Mouse (Mus musculus) forebrain, embryonic 13.5 days (tissue): ENCODE data around the gene Gdf15. TPM values are rescaled to one million over a fixed set of nuclear protein-coding genes. Genes with fewer than 3 reads are reported as not detected.

Experiments used
- ATAC-seq: fragments of 200-750 bp; cut with Nextera tagmentation; 2 replicates; pipeline ENCODE4 v1.8.0; 2017
- H3K27ac ChIP-seq: fragments of 300-500 bp; sonication (generic); 2 replicates; pipeline ENCODE4 v1.5.1; 2015; ENCODE audit warnings: inconsistent platforms, mild to moderate bottlenecking, moderate library complexity
- H3K27me3 ChIP-seq: fragments of 300-500 bp; sonication (generic); 2 replicates; pipeline ENCODE4 v1.6.1; 2015; ENCODE audit warnings: mild to moderate bottlenecking, inconsistent platforms
- H3K36me3 ChIP-seq: fragments of 300-500 bp; sonication (generic); 2 replicates; pipeline ENCODE4 v1.6.1; 2015; ENCODE audit warnings: mild to moderate bottlenecking, inconsistent platforms; ENCODE audit not compliant: poor library complexity, severe bottlenecking
- H3K4me1 ChIP-seq: fragments of 300-500 bp; sonication (generic); 2 replicates; pipeline ENCODE4 v1.6.1; 2015; ENCODE audit warnings: inconsistent platforms
- H3K4me2 ChIP-seq: fragments of 300-500 bp; sonication (generic); 2 replicates; pipeline ENCODE4 v1.6.1; 2015; ENCODE audit warnings: inconsistent platforms, mild to moderate bottlenecking, moderate library complexity
- H3K4me3 ChIP-seq: fragments of 300-500 bp; sonication (generic); 2 replicates; pipeline ENCODE4 v1.5.1; 2015; ENCODE audit warnings: mild to moderate bottlenecking, inconsistent platforms
- H3K9ac ChIP-seq: fragments of 300-500 bp; sonication (generic); 2 replicates; pipeline ENCODE4 v1.6.1; 2015; ENCODE audit warnings: mild to moderate bottlenecking, inconsistent platforms
- H3K9me3 ChIP-seq: fragments of 300-500 bp; sonication (generic); replicated peaks from 2 replicates; pipeline ENCODE4 v1.6.1; 2016; ENCODE audit warnings: inconsistent platforms
- WGBS: fragments of 180-500 bp; shearing (Covaris S2); methylation state at CpG from one replicate; pipeline ENCODE4 v1.1.7; 2015; 5-methylcytosine and 5-hydroxymethylcytosine counted together
- polyA plus RNA-seq: library from polyadenylated mRNA; unstranded; fragments of >200 nt; fragmentation: Nextera tagmentation; extraction: Ambion mirVana; gene quantifications from 2 replicates; pipeline ENCODE4 v1.2.1, GENCODE M21; 2015

The Gdf15 gene
- polyA plus RNA-seq, 1 experiment from 2014 or later: 0.15 TPM

DNA sequence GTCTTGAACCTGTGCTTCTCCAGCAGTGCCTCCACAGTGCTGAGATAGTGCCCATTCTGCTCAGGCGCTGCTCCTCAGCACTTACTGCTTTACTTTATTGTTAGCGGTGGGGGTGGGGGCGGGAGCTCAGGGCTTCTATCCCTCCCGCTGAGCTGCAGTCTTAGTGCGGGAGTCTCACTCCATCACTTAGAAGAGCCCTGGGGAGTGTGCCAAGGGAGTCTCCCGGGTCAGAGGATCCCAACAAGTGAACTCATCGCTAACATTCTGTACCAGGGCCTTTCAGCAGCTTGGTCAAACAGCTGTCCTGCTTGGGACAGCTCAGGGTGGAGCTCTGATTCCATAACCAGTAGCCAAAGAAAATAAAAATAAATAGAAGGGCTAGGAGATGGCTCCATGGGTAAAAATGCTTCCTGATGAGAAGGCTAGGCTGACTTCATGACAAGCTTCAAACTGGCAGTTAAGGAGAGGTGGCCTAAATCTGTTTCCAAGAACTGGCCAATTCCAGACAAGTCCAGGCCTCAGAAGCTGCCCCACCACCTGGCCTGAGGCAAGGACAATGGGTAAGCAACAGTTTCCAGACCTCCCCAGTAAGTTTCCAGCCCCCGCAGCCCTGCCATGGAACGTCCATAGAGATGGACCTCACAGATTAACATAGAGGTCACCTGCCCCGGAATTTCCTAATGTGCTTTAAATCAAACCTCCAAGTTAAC lies 39.5 kb upstream of the Gdf15 start:
- peaks cover 20% of the 10 kb centered on the region for H3K4me1 ChIP-seq
- no peaks in the 10 kb centered on the region for H3K27me3 ChIP-seq
- no peak overlapping the region for H3K9ac ChIP-seq
- no peak for ATAC-seq
- no peak overlapping the region for H3K4me2 ChIP-seq
- no peaks in the 10 kb centered on the region for H3K9me3 ChIP-seq
- 61% methylated on average over 10 of the region's 10 CpGs for WGBS
- H3K36me3 ChIP-seq: 0 out of 2 replicates have a peak, but pooled peaks cover 8% of the 10 kb centered on the region
- H3K4me3 ChIP-seq: no peak overlapping the region
- 0 out of 2 replicates have a peak overlapping the region, but pooled peaks have one; percentile 95 for H3K27ac ChIP-seq

DNA sequence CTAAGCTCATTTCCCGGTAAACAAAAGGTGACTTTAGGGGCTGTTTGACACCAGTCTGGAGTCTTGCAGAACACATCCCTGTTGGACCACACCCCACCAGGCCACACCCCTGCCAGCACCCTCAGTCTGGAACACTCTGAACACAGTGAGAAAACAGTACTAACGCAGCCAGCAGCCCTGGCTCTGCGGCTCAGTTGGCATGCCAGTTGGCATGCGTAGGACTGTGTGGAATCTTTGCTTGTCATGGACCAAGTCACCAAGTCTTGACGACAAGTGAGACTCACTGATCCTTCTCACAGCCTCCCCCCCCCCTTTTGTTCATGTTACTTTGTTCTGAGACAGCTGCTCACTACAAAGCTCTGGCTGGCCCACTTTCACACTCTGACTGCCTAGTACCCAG lies 34.8 kb upstream of the Gdf15 start:
- no peak overlapping the region for H3K9ac ChIP-seq
- 63% methylated on average over 5 of the region's 5 CpGs for WGBS
- no peaks in the 10 kb centered on the region for H3K9me3 ChIP-seq
- H3K4me2 ChIP-seq: no peak overlapping the region
- peak; percentile 32; the same call in 1 of the 2 replicates for ATAC-seq
- no peak overlapping the region for H3K27ac ChIP-seq
- no peaks in the 10 kb centered on the region for H3K36me3 ChIP-seq
- H3K27me3 ChIP-seq: no peaks in the 10 kb centered on the region
- H3K4me1 ChIP-seq: no peaks in the 10 kb centered on the region
- H3K4me3 ChIP-seq: no peak overlapping the region

DNA sequence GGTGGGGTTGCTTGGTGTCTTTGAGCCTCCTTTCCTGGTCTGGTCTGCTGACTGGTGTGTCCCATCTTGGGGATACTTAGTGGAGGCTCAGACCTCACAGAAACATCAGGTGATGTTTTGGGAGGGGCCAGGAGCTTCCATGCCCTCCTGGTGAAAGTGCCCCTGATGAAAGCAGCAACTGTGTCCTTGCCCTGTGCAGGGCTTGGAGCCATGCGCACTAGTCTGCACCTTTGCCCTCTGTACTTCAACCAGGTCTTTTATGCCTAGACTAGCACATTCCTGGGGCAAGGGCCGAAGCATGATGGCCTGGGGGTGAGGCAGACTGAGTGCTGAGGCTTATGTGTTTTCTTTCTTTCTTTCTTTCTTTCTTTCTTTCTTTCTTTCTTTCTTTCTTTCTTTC lies 33.3 kb upstream of the Gdf15 start:
- no peak overlapping the region for H3K9ac ChIP-seq
- no peaks in the 10 kb centered on the region for H3K27me3 ChIP-seq
- H3K36me3 ChIP-seq: no peaks in the 10 kb centered on the region
- H3K9me3 ChIP-seq: no peaks in the 10 kb centered on the region
- no peak for ATAC-seq
- H3K4me3 ChIP-seq: no peak overlapping the region
- H3K4me1 ChIP-seq: peaks cover under 1% of the 10 kb centered on the region; the same call in 1 of the 2 replicates
- no peak overlapping the region for H3K27ac ChIP-seq
- H3K4me2 ChIP-seq: no peak overlapping the region
- WGBS: 88% methylated on average over 2 of the region's 2 CpGs

DNA sequence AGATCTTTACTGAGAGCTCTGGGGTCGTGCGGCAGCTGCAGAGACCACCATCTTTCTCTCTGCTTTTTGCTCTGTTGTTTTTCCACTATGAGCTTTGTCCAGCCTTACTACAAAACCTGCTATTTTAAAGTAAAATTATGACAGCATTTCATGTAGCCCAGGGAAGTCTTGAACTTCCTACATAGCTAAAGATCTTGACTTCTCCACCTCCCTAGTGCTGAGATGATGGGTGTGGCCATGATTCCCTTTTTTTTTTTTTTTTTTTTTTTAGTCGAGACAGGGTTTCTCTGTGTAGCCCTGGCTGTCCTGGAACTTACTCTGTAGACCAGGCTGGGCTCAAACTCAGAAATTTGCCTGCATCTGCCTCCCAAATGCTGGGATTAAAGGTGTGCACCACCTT lies 32.4 kb upstream of the Gdf15 start:
- H3K4me1 ChIP-seq: peaks cover 10% of the 10 kb centered on the region
- H3K9ac ChIP-seq: no peak overlapping the region
- no peak for ATAC-seq
- H3K9me3 ChIP-seq: no peaks in the 10 kb centered on the region
- no peak overlapping the region for H3K4me2 ChIP-seq
- WGBS: 77% methylated on average over 3 of the region's 3 CpGs
- no peaks in the 10 kb centered on the region for H3K27me3 ChIP-seq
- no peak overlapping the region for H3K4me3 ChIP-seq
- no peak overlapping the region for H3K27ac ChIP-seq
- no peaks in the 10 kb centered on the region for H3K36me3 ChIP-seq

DNA sequence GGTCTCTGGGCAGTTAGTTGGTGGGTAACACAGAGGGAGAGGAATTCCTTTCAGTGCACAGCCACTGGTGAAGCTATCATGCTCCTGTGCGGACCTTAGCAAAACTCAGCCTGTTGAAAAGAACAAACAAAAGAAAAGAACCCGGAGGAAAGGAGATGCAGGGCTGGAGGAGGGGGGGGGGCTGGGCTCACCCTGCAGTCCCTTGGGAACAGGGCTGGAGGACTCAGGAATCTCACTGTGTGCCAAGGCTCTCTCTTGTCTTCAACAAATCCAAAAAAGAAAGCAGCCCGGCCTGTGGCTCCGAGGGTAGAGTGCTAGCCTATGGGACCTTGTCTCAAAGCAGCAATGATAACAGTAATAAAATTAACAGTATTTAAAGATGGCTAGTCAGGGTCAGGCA lies 31.4 kb upstream of the Gdf15 start:
- no peak for ATAC-seq
- no peak overlapping the region for H3K27ac ChIP-seq
- H3K36me3 ChIP-seq: no peaks in the 10 kb centered on the region
- H3K4me1 ChIP-seq: peaks cover 15% of the 10 kb centered on the region
- H3K9ac ChIP-seq: no peak overlapping the region
- H3K4me3 ChIP-seq: no peak overlapping the region
- WGBS: 42% methylated on average over 4 of the region's 4 CpGs
- H3K27me3 ChIP-seq: no peaks in the 10 kb centered on the region
- H3K4me2 ChIP-seq: no peak overlapping the region
- H3K9me3 ChIP-seq: no peaks in the 10 kb centered on the region

DNA sequence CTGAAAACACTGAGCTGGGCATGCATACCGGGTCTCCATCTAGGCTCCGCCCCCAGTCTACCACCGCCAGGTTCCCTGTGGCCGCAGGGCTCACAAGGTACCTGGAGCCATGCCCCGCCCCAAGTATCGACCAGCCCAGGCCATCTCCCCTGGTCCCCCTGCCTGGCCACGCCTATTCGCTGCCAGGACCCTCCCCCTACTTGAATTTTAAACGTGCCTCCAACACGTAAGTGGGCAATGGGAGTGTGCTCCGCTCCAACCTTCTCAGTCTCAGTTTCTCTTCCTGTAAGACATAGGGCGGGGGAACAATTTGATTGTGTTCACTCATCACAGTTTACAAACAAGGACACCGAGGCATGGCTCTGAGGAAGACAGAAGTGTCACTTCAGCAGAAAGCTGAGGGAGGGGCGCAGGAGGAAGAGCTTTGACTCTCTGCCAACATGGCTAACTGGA lies 28.0 kb upstream of the Gdf15 start, which contains the start of gene Pgpep1:
Gene Pgpep1 (minus strand): TSS at position 116 of the 453 bp plus-strand sequence.
- 3% methylated on average over 14 of the region's 14 CpGs for WGBS
- Histone ChIP-seq H3K36me3 (peaks cover 4% of the 10 kb centered on the region), H3K9ac (peak within 1 kb of the TSS; percentile 88), H3K27ac (peak within 1 kb of the TSS; percentile 45), H3K27me3 (no peaks in the 10 kb centered on the region), H3K4me3 (peak within 1 kb of the TSS; percentile 76), H3K9me3 (no peaks in the 10 kb centered on the region), H3K4me1 (peaks cover 49% of the 10 kb centered on the region), H3K4me2 (peak within 1 kb of the TSS; percentile 87)
- ATAC-seq: peak; percentile 58

DNA sequence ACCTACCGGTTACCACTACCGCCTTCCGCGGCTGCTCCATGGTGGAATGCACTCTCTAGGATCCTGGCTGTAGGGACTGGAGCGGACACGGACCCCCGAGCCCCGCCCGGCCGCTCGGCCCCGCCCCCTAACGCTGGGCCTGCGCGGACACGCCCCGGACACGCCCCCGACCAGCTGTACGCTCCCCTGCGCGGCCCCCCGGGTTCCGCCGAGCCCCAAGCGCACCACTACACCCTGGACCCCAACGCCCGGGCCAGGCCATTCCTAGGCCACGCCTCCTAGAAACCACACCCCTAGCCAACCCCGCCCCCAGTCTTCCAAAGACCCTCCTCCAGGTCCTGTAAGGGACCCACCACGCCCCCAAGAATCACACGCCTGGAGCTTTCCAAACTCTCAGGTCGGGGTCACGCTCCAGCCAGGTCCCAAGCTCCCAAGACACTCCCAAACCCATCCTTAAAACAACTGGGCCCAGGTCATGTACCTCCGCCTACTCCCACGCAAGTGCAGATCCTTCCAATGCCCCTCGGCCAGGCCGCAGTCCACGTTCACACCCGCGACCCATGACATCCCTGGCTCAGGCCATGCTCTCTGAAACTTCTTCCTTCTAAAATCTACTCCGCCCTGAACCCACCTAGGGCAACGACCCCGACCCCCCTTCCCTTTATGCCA lies 27.5 kb upstream of the Gdf15 start:
- no peaks in the 10 kb centered on the region for H3K9me3 ChIP-seq
- H3K9ac ChIP-seq: peak overlapping the region; percentile 88
- ATAC-seq: peak; percentile 91
- peaks cover 53% of the 10 kb centered on the region for H3K4me1 ChIP-seq
- no peaks in the 10 kb centered on the region for H3K27me3 ChIP-seq
- H3K4me2 ChIP-seq: peak overlapping the region; percentile 87
- WGBS: 1% methylated on average over 37 of the region's 44 CpGs
- peaks cover 10% of the 10 kb centered on the region for H3K36me3 ChIP-seq
- peak overlapping the region; percentile 45 for H3K27ac ChIP-seq
- peak overlapping the region; percentile 76 for H3K4me3 ChIP-seq

DNA sequence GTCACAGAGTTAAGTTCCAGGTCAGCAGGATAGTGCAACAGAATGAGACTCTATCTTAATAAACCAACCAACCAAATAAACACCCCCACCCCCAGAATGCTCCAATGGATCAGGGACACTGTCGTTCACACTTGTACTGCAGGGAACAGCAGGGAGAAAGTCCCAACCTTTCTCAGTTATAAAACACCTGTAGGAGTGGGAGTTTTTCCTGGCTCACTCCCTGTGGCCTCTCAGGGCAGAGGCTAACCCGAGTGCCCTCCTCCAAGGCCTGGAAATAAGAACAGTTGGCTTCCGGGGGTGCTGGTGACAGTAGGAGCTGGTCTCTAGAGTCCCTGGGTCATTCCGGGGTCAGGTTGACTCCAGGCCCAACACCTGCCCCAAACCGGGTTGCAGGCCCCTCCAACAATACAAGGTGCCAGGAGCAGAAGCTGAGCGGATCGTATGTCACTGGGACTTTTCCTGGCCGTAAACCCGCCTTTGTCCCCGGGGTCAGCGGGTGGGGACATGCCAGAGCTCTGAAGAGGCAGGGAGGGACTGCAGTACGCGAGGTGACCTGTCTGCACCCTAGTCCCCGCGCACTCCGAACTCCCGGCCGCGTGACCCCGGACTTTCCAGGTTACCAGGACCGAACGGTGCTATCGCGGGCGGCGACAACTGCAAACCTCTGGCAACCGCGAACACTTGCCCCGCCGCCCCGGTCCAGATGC lies 26.8 kb upstream of the Gdf15 start:
- peak overlapping the region; percentile 88 for H3K9ac ChIP-seq
- peak; percentile 0; the same call in 1 of the 2 replicates for ATAC-seq
- H3K27me3 ChIP-seq: no peaks in the 10 kb centered on the region
- H3K4me2 ChIP-seq: peak overlapping the region; percentile 87
- whole genome bisulfite sequencing: under 1% methylated on average over 30 of the region's 31 CpGs
- H3K27ac ChIP-seq: peak overlapping the region; percentile 45
- H3K36me3 ChIP-seq: peaks cover 13% of the 10 kb centered on the region
- H3K9me3 ChIP-seq: no peaks in the 10 kb centered on the region
- H3K4me1 ChIP-seq: peaks cover 53% of the 10 kb centered on the region
- peak overlapping the region; percentile 76 for H3K4me3 ChIP-seq

DNA sequence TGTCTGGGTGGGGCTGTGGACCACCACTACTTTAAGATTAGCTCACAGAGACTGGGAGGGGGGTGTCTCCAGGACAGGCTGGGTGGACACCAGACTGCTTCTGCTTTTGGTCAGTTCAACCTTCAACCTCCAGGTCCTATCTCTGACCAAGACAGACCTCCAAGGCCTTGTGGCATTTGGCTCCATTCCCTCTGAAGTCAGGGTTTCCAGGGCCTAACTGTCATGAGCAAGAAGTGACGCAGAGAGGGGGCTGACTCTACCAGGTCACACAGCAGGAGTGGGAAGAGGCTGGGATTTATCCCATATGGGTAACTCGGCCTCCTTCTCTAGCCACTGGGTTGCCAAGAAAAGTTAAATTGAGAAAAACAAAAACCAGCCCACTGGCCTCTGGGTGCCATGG lies 25.5 kb upstream of the Gdf15 start:
- Histone ChIP-seq H3K4me2 (peak overlapping the region; percentile 87), H3K36me3 (peaks cover 17% of the 10 kb centered on the region), H3K9ac (0 out of 2 replicates have a peak overlapping the region, but pooled peaks have one; percentile 4), H3K4me1 (peaks cover 53% of the 10 kb centered on the region), H3K4me3 (peak overlapping the region; percentile 76), H3K9me3 (no peaks in the 10 kb centered on the region), H3K27ac (peak overlapping the region; percentile 96), H3K27me3 (no peaks in the 10 kb centered on the region)
- no peak for ATAC-seq
- 82% methylated on average over 2 of the region's 2 CpGs for WGBS

DNA sequence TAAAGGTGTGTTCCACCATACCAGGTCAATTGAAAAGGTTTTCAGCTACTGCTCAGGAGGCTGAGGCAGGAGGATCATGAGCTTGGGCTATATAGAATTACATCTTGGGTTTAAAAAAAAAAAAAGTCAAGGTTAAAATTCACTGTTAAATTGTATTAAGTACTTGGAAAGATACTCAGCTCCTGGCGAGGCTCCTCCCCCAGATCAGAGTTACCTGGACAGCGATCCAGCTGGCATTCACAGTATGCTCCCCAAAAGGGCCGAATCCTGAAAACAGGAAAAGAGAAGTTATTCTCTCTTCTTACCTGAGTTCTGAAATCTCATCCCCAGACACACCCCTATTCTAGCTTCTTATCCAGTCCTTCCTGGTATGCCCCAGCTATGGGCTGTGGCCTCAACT lies 25.0 kb upstream of the Gdf15 start:
- 90% methylated on average over 3 of the region's 3 CpGs for WGBS
- Histone ChIP-seq H3K27ac (peak overlapping the region; percentile 96), H3K9ac (peak overlapping the region; percentile 60), H3K4me3 (no peak overlapping the region), H3K36me3 (peaks cover 22% of the 10 kb centered on the region), H3K4me2 (peak overlapping the region; percentile 87), H3K4me1 (peaks cover 53% of the 10 kb centered on the region), H3K27me3 (no peaks in the 10 kb centered on the region), H3K9me3 (no peaks in the 10 kb centered on the region)
- no peak for ATAC-seq

DNA sequence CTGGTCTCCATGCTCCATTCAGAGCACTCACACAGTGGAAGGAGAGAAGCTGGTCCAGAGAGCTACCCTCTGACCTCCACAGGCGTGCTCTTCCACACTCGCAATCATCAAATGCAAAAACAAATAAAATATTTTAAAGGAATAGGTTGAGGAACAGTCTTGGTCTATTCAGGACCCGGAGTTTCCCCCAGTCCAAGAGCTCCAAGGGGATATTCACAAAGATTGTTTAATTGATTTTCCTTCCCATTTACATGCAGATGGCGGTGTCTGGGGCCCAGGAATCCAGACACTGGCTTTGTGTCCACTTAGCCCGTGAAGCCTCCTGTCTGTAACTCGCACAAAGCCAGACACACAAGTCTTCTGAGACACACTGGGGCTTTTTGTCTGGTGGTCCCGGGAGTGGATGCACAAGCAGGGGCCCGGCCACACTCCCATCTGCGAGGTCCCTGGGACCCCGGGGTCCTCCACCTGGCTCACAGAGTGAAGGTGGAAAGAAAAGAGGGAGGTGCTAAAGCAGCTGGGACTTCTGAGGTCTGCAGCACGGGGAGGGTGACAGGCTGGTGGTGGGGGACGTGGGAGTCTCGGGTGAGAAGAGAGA lies 24.0 kb upstream of the Gdf15 start:
- Histone ChIP-seq H3K4me1 (peaks cover 53% of the 10 kb centered on the region), H3K27me3 (no peaks in the 10 kb centered on the region), H3K36me3 (peaks cover 30% of the 10 kb centered on the region), H3K9me3 (no peaks in the 10 kb centered on the region), H3K27ac (peak overlapping the region; percentile 96), H3K4me2 (peak overlapping the region; percentile 87), H3K9ac (peak overlapping the region; percentile 60), H3K4me3 (peak overlapping the region; percentile 12; the same call in 1 of the 2 replicates)
- WGBS: 9% methylated on average over 13 of the region's 13 CpGs
- ATAC-seq: peak; percentile 10; the same call in 1 of the 2 replicates
